Mouse (Mus musculus) brain, embryonic 18.5 days (tissue): Measurements from ENCODE around the gene Muc4.
A peak's percentile ranks its signal among the peaks of the same experiment; 100 is the strongest.

Source experiments
- DNase-seq: peaks from one replicate; pipeline ENCODE4 v3.0.0-alpha.2; 2012; ENCODE audit warnings: low read depth, low spot score

Gene Muc4

DNA sequence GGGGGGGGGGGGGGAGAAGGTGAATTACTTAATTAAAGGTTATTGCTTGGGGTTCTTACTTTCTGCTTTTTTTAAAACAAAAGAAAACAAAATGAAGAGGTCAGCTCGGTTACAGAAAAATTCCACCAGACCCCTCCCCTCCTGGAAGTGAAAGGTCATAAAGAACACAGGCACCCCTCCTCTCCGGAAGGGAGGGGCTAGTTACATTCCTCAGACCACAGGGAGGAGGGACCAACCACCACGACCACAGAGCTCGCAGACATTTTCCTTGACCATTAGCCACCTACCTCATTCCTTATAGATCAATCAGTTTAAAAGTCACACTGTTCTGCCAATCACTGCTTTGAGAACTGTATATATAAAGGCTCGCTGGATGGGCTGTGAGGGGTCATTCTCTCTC, 68.2 kb downstream of the Muc4 start:
- DNase-seq = no peak

GRCm38 (mm10) chr16:32805151-32805550, 69.5 kb downstream of the Muc4 start:
- no peak for DNase-seq

- DNase-seq = no peak
Measured at GRCm38 (mm10) chr16:32807408-32808185, 71.9 kb downstream of the Muc4 start.

DNA sequence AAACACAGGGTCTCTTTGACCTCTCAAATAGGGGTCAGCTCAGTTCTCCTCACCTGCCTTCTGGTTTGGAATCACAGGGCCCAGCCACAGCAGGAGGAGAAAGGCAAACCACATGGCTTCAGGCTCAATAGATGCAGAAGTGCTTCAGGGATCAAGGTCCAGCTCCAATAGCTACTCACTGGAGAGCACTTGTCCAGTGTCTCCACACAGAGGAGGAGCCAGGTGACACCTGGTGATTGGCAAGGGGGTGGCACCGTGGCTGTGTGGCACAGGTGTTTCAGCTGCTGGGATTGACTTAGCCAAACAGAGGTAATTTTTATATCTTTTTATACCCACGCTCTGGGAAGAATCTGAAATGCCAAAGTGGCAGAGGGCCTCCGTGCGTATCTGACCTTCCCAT, 74.6 kb downstream of the Muc4 start, which contains the start of gene Smbd1:
Gene Smbd1 (minus strand): TSS at position 157 of the 400 bp plus-strand sequence.
- DNase-seq = no peak

DNA sequence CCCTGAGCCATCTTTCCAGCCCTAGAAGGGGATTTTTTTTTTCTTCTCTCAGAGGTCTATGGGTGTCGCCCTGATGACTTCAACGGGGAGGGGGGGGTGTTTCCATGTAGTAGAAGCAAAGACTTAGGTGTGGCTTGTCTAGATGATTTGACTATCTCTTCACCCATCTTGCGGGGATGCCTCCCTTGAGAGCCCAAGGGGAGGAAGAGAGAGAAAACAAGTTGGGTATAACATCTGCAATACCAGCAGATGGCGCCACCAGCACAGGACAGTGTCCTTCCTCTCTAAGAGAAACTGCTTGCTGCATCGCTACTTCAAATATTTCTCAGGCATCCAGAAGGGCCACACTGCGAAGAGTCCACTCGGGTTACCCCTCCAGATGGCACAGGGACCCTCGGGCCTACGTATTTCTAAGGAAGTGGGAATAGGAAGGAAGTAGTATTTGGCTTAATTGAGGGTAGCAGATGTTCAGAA, 77.2 kb downstream of the Muc4 start:
- peak; percentile 50 for DNase-seq

- no peak for DNase-seq
Measured at GRCm38 (mm10) chr16:32813362-32813761, 77.7 kb downstream of the Muc4 start.

DNA sequence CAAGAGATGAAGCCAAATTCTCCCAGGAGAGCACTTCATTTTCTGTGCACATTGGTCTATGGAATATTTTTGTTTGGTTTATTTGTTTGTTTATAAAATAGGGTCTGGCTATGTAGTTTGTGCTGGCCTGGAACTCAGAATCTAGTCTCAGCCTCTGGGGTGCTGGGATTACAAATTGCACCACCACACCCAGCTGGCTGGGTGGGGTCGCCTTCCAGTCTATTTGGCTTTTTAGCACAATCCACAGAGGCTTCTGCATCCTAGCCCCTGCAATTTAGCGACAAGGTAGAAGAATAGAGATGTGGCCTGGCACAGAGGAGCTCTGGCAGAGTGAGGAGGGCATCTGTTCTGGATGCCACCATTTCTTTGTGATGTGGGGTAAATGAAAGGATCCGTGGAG, 78.1 kb downstream of the Muc4 start:
- no peak for DNase-seq

DNA sequence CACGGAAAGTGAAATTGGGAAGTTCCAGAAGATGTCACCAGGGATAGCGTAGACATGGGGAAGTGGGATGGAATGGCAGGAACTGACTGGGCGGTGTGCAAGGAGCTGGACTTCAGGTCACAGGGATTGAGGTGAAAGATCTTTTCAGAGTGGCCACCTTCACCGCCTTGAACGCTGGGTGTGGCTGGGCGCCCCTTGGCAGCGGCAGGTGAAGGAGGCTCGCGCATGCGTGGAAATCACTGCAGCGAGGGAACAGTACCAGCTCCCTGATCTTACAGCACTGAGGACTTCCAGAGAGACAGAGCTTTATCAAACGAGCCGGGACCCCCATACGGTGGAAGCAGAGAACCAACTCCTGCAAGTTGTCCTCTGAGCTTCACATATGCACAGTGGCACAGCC, 78.9 kb downstream of the Muc4 start:
- no peak for DNase-seq

GRCm38 (mm10) chr16:32815160-32815605, 79.5 kb downstream of the Muc4 start:
- no peak for DNase-seq

DNA sequence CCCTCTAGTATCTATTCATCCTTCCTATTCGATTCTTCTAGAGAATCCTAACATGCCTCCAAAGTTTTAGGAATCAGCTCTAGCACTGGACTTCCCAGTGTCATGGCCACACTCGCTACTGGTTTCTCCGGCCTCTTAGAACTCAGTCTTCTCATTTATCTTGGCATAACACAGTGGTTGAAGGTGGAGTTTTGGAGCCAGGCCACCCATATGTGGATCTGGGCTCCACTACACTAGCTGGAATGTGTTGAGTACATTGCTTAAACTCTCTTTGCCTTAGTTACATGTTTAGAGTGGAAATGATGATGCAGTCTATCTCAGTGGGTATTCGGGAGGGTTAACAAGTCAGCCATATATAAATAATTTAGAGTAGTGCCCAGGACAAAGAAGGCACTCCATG, 82.3 kb downstream of the Muc4 start:
- no peak for DNase-seq

DNA sequence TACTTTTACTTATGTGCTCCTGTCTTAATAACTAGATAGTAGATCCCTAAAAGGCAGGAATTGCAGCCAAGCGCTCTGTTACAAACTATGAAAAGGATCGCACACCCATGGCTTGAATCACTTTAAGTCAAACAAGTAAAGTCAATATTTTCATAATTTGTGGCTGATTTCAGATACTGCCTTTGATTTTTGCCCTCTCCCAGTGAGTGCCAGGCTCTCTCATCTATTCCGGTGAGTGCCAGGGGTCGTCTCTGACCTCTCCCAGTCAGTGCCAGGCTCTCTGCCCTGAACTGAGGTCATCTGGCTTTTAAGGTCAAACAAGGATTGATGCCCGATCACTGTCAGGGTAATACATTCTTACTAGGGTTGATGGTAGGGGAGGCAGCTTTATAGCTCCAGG, 82.8 kb downstream of the Muc4 start:
- no peak for DNase-seq

GRCm38 (mm10) chr16:32821772-32822449, 86.2 kb downstream of the Muc4 start:
- DNase-seq = no peak

- DNase-seq = no peak
Measured at GRCm38 (mm10) chr16:32822450-32822827, 86.8 kb downstream of the Muc4 start.

- no peak for DNase-seq
Measured at GRCm38 (mm10) chr16:32822881-32823280, 87.2 kb downstream of the Muc4 start.

GRCm38 (mm10) chr16:32823487-32823886, 87.8 kb downstream of the Muc4 start:
- DNase-seq = no peak

- no peak for DNase-seq
Measured at GRCm38 (mm10) chr16:32824061-32824460, 88.4 kb downstream of the Muc4 start.

- no peak for DNase-seq
Measured at GRCm38 (mm10) chr16:32825380-32825779, 89.7 kb downstream of the Muc4 start.

- no peak for DNase-seq
Measured at GRCm38 (mm10) chr16:32826521-32826920, 90.8 kb downstream of the Muc4 start.

- DNase-seq = no peak
Measured at GRCm38 (mm10) chr16:32829104-32829503, 93.4 kb downstream of the Muc4 start.

DNA sequence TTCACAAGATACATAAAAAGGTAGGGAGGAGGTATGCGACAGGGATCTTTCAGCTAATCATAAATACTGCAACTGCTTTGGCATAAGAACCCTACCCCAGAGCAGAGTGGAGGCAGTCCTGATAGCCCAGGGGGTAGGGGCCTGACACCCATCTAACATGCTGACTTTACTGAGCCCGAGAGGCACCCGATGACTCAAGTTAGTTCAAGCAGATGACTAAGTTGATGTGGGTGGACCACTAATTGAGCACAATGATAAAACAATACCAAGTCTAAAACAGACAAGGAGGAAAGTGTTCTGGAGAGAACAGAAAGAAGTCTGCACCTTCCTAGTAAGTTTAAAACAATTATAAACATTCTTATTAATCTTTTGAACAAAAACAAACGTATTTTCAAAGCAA, 95.8 kb downstream of the Muc4 start:
- DNase-seq = no peak
